Mouse (Mus musculus) urinary bladder, postnatal 14 days (tissue): Measurements from ENCODE around the gene Pgpep1.

Experiments
- DNase-seq: peaks from one replicate; pipeline ENCODE4 v3.0.0; 2021; ENCODE audit warnings: low spot score

Gene Pgpep1

DNA sequence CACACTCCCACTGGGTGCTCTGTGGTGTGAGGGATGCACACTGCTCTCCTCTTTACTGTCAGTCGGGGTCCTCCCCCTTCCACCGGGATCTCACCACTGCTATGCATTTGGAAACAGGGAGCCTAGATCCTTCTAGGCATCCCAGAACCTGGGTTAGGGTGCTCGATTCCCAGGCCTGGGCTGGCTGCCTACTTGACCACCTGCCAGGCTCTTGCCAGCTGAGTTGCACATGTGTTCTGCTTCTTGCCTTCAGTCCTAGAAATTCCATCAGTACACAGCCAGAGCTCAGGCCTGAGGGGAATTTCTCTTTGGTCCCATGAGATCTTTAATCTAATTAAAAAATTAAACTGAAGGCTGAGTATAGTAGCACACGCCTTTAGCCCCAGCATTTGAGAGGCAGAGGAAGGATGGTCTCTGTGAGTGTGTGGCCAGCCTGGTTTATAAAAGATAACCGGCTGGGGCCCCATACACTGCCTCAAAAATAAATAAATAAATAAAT, 29.8 kb upstream of the Pgpep1 start:
- DNase-seq: no peak

DNA sequence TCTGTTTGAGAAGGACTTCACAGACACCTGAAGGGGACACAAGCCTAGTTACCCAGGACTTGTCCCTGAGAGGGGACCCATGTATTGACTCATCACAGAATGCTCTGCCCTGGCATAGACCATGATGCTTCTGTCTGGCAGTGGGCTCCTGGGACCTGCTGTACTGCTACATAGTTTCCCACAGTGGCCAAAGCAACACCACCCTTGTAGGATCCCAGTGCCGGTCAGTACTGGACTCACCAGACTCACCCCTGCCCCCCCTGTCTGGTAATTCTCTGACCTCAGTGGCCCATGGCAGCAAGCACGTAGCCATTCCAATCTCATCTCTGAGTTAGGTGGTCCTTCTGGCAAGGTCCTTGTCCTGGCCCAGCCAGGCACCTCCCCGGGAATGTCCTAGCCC, 27.9 kb upstream of the Pgpep1 start:
- DNase-seq: no peak

DNA sequence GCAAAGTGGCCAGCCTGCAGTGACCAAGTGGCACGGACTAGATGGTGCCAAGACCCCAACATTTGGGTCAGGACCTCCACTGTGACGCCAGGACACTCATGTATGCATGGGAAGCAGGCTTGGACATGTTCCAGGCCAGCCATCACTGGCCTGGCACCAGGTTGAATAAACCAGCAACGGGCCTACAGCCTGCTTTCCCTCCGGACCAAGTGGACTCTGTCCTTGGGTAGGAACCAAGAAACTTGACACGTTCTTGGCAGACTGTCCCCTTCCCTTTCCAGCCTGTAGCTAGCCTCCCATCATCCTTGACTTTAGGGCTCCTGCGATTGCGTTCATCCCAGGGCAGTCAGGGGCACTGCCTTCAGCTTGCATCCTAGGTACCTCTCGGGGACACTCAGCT, 27.4 kb upstream of the Pgpep1 start:
- peak; percentile 76 for DNase-seq

DNA sequence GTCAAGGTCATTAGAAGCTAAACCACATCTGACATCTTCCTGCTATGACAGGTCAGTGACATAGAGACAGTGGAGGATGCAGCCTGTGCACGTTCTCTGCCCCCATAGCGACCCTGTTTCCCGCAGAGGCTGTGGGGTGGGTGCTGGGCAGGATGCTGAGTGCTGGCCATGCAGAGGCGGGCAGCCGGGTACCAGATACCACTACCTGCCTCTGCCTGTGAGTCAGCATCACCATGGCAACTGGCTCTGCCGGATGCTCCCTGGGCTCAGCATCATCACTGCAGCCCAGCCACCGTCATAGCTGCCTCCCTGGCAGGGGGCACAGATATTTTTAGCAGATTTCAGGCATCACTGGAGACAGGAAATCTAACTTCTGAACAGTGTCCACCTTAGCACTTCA, 24.1 kb upstream of the Pgpep1 start:
- no peak for DNase-seq

DNA sequence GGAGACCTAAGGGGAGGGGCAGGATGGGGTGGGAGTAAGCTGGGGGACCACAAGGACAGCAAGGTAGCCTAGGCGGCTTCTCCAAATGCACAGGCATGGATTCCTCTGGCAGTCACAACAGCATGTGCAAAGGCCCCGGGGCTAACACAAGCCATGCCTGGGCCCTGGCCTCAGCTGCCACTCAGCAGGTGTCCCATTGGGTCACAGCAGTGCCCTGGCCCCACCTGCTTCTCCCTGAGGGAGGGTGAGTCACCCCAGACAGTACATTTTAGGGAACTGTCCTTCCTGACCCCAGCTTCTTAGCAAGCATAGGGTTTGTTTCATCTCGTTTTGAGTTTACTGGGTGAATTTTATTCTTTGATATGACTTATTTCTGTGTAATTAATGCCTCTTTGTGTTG, 22.5 kb upstream of the Pgpep1 start:
- DNase-seq: no peak

DNA sequence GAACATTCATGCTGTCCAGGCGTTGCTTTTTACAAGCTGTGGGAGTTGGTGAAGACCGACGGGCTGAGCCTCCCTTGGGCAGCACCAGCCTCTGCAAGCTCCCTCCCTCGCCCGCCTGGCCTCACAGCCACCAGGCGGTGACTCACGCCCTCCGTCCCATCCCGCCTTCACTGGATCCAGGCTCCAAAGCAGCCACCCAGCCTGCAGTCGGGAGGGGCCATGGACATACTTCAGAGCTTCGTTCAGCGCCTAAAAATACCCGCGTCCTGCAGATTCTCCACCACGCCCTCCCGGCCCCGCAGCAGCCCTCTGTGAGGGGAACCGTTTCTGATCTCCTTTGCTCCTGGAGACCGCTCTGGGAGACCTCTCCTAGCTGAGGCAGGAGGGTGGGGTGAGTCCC, 22.0 kb upstream of the Pgpep1 start:
- peak; percentile 85 for DNase-seq

DNA sequence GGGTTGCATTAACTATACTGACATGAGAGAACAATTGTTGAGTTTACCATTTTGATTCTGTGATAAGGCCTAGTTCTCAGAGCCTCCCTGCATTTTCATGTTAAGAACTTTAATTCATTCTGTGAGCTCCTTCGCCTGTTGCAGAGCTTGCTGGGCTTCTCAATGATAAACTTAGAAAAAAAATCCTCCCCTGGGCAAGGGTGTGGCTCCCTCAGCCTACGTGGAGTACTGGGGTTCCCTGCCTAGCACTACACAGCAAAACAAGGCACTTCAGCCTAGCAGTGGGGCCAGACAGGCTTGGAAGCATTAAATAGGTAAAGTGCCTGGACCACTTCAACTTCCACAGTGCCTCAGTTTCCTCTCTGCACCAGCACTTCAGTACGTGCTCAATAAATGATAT, 21.2 kb upstream of the Pgpep1 start:
- no peak for DNase-seq

DNA sequence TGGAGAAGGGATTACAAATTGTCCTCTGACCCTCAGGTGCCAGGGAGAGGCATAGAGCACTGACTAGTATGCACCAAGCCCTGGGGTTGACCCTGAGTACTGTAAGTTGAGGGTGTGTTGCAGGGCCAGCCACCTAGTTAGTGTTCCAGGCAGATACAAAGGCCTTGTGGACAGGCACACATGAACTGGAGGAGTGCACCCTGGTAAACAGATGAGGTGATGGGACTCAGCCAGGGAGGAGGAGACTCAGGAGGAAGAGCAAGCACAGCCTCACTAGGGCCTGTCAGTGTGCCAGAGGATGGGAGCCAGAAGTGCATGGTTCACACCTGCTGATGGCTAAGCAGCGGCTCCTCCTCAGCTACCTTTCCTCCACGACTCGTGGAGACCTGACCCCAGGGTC, 19.9 kb upstream of the Pgpep1 start:
- no peak for DNase-seq

DNA sequence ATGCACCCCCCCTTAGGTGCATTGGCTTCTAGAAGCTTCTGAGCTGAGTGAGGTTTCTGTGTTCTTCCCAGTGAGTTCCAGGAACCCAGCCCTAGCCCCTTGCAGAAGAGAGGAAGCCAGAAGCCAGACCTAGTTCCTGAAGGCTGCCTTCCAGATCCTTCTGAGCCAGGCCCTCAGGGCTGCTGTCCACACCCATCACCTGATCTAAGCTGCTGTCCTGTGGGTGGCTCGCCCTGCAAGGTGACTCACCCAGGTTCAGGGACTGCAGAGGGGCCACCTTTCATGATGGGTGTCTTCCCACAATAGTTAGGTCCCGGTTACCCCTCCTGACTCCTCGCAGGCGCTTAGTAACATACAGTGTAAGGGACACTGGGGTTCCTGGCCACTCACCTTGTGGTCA, 19.2 kb upstream of the Pgpep1 start:
- DNase-seq: no peak

DNA sequence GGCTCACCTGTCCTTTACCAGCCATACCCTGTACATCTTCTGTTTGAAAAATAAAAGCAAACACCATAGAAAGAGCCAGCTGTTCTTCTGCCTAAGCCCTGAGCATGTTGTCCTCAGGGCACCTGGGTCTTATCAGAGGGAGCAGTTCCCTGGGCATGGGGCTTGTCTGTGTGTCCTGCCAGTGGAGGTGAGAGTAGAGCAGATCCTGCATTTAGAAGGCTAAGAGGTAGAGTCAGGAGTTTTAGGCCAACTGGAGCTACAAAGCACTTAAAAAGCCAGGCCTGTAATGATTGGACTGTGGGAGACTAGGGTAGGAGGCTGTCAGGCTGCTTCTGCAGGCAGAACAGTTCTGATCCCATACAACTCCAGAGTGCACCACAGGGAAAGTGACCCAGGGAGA, 18.5 kb upstream of the Pgpep1 start:
- no peak for DNase-seq

DNA sequence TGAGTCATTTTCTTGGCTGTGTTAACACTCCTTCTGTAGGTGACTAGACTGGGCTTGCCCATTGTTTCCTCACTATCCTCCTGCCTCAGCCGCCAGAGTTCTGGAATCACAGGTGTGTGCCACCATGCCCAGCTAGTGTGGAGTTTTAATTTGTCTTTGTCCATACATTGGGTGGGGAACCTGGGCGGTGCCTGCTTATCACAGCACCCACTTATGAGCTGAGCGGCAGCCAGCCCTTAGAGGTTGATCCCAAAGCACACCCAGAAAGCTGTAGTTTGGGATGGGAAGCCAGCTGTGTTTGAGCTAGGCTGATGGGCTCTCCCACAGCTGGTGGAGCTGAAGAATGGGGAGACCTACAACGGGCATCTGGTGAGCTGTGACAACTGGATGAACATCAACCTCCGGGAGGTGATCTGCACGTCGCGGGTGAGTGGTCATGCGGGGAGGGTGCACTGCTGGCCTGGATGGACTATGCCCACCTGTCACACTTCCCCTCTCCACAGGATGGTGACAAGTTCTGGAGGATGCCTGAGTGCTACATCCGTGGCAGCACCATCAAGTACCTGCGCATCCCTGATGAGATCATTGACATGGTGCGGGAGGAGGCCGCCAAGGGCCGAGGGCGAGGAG, 17.4 kb upstream of the Pgpep1 start:
- DNase-seq: no peak

DNA sequence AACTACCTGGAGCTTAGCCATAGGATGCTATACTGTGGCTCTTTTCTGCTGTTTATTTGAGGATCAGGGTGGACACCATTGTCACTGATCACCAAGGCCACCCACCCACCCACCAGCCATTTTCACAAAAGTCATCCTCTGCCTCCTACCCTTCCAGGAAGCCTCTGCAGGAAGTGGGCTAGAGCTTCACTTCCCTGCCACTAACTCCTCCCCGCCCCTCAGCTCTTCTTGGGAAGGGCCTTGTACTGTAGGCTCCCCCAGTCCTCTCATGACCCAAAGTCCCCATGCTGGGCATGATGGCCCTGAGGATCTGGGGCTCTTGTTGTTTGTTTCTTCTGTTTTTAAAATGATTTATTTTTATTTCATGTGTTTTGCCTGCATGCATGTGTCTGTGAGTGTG, 15.1 kb upstream of the Pgpep1 start:
- no peak for DNase-seq

DNA sequence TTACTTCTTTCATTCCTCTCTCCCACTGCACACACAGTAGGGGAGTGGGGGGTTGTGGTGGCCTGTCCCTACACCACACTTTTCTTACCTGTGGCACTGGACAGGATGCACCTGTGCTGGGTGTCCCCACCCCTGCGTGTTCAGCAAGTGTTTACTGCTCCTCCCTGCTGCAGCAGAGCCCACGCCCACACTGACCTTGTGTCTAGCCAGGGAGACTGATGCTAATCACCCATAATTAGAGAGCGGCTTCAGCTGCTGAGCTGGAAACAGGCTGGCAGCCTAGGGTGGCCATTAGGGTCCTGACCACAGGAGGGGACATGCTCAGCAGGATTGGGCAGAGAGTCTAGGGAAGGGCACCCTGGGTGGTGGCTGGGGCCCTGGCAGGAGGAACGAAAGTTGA, 14.5 kb upstream of the Pgpep1 start:
- no peak for DNase-seq

DNA sequence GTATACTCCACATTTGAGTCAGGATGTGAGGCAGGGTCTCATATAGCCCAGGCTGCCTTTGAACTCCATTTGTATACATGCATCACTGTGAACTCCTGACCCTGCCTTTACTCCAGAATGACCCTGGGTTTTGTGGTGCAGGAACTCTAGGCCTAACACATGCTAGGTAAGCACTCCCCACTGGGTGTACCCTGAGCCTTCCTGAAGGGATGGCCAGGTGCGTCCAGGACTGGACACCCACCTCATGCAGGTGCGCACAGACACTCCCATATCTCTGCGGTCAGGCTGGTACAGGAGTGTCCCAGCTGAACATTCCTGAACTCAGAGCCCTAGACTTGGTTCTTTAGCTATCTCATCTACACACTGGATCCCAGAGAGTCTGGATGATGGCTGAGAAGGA, 13.9 kb upstream of the Pgpep1 start:
- DNase-seq: no peak

DNA sequence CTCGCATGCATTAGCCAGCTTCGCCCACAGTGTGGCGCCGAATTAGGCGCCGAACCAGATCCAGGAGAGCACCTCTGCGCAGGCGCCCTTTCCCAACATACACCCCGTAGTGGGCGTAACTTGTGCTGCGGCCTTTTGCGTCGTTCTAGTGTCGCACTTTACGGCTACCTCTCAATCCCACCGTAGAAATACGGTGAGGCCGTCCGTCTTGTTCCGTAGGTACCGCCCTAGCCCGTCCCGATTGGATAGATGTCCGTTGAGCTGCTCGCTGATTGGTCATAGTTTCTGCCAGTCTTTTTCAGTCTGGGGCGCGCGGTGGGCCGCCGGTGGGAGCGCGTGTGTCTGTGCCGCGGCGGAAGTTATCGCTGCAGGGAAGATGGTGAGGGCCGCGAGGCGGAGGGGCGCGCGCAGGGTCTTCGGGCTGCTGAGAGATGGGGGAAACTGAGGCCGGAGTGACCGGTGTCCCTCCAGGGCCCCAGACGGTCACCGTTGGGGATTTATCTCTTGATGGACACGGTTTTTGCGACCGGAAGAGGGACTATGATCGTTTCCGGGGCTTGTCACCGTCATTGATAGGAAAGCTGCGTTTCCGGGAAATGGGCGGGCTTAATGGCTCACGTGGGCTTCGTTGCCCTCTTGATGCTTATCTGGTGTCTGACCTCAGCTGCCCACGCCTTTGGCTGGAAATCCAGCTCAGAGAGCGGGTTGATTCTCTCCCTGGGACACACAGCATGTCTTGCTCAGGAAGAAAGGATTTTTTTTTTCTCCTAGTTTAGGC, 13.1 kb upstream of the Pgpep1 start, which contains the start of gene Lsm4:
Gene Lsm4, plus strand, starts transcription at position 170 of the 778 bp plus-strand sequence.
- DNase-seq: peak; percentile 95

DNA sequence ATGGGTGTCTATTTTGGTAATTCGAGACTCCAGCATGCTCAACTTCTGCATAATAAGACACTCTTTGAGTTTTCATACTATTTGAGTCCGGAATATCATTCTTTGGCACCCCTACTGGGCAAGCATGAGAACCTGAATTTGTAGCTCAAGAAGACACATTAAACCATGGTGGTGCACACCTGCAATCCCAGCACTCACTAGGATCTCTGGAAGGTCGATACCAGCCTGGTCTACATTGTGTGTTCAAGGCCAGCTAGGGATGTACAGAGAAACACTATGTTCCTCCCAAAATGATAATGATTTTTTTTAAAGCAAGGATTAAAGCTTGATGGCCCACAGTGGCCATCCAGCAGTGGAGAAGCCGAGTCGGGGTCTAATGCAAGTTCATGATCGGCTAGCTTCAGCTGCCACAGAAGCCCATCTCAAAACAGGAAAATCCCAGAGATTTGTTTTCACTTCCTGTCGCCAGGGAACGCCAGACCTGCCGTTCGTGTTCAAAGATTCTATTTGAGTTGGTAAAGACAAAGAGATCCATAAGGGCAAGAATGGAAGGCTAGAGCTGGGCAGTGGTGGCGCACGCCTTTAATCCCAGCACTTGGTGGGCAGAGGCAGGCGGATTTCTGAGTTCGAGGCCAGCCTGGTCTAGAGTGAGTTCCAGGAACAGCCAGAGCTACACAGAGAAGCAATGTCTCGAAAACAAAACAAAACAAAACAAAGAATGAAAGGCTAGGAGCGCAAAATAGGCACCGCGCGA, 12.3 kb upstream of the Pgpep1 start:
- DNase-seq: no peak

DNA sequence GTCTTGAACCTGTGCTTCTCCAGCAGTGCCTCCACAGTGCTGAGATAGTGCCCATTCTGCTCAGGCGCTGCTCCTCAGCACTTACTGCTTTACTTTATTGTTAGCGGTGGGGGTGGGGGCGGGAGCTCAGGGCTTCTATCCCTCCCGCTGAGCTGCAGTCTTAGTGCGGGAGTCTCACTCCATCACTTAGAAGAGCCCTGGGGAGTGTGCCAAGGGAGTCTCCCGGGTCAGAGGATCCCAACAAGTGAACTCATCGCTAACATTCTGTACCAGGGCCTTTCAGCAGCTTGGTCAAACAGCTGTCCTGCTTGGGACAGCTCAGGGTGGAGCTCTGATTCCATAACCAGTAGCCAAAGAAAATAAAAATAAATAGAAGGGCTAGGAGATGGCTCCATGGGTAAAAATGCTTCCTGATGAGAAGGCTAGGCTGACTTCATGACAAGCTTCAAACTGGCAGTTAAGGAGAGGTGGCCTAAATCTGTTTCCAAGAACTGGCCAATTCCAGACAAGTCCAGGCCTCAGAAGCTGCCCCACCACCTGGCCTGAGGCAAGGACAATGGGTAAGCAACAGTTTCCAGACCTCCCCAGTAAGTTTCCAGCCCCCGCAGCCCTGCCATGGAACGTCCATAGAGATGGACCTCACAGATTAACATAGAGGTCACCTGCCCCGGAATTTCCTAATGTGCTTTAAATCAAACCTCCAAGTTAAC, 11.6 kb upstream of the Pgpep1 start:
- peak; percentile 71 for DNase-seq

DNA sequence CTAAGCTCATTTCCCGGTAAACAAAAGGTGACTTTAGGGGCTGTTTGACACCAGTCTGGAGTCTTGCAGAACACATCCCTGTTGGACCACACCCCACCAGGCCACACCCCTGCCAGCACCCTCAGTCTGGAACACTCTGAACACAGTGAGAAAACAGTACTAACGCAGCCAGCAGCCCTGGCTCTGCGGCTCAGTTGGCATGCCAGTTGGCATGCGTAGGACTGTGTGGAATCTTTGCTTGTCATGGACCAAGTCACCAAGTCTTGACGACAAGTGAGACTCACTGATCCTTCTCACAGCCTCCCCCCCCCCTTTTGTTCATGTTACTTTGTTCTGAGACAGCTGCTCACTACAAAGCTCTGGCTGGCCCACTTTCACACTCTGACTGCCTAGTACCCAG, 6.9 kb upstream of the Pgpep1 start:
- DNase-seq: peak; percentile 52

DNA sequence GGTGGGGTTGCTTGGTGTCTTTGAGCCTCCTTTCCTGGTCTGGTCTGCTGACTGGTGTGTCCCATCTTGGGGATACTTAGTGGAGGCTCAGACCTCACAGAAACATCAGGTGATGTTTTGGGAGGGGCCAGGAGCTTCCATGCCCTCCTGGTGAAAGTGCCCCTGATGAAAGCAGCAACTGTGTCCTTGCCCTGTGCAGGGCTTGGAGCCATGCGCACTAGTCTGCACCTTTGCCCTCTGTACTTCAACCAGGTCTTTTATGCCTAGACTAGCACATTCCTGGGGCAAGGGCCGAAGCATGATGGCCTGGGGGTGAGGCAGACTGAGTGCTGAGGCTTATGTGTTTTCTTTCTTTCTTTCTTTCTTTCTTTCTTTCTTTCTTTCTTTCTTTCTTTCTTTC, 5.4 kb upstream of the Pgpep1 start:
- no peak for DNase-seq

DNA sequence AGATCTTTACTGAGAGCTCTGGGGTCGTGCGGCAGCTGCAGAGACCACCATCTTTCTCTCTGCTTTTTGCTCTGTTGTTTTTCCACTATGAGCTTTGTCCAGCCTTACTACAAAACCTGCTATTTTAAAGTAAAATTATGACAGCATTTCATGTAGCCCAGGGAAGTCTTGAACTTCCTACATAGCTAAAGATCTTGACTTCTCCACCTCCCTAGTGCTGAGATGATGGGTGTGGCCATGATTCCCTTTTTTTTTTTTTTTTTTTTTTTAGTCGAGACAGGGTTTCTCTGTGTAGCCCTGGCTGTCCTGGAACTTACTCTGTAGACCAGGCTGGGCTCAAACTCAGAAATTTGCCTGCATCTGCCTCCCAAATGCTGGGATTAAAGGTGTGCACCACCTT, 4.4 kb upstream of the Pgpep1 start:
- DNase-seq: no peak

DNA sequence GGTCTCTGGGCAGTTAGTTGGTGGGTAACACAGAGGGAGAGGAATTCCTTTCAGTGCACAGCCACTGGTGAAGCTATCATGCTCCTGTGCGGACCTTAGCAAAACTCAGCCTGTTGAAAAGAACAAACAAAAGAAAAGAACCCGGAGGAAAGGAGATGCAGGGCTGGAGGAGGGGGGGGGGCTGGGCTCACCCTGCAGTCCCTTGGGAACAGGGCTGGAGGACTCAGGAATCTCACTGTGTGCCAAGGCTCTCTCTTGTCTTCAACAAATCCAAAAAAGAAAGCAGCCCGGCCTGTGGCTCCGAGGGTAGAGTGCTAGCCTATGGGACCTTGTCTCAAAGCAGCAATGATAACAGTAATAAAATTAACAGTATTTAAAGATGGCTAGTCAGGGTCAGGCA, 3.5 kb upstream of the Pgpep1 start:
- no peak for DNase-seq

DNA sequence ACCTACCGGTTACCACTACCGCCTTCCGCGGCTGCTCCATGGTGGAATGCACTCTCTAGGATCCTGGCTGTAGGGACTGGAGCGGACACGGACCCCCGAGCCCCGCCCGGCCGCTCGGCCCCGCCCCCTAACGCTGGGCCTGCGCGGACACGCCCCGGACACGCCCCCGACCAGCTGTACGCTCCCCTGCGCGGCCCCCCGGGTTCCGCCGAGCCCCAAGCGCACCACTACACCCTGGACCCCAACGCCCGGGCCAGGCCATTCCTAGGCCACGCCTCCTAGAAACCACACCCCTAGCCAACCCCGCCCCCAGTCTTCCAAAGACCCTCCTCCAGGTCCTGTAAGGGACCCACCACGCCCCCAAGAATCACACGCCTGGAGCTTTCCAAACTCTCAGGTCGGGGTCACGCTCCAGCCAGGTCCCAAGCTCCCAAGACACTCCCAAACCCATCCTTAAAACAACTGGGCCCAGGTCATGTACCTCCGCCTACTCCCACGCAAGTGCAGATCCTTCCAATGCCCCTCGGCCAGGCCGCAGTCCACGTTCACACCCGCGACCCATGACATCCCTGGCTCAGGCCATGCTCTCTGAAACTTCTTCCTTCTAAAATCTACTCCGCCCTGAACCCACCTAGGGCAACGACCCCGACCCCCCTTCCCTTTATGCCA, 450 bp downstream of the Pgpep1 start:
- peak; percentile 93 for DNase-seq
